Mouse (Mus musculus): ENCODE measurements around the gene D16Ertd472e. TPM values are rescaled to one million over a fixed set of nuclear protein-coding genes. Genes with fewer than 3 reads are reported as not detected.

The D16Ertd472e gene
- polyA plus RNA-seq (2014; fragmentation: Nextera tagmentation; extraction: Ambion mirVana): 19.3 and 21.2 TPM in 2 replicates

DNA sequence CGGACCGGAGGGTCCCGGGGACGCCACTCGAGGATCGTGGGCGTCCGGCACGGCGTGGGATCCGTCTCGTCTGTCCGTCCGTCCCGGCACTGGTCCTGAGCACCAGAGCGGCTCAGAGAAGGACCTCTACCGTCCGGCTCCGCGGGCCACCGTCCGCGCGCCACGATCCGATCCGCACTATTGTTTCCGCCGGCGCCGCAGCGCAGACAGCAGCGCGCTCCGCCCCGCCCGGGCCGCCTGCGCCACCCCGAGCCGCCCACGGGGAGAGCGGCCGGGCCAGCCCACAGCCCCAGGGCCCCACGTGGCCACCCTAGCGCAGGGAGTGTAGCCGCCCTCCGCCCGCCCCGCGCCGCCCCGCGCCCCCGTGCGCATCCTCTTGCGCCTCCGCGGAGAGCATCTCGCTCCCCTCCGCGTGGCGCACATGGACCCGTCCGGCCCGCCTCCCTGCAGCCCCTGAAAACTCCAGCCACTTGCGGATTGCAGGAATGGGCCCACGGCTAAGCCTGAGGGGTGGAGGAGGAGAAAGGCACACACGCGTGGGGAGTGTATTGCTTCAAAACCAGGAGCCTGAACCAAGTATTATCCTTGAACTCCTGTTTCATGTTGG, at the start of gene D16Ertd472e:
TSS of gene D16Ertd472e (minus strand) at position 231 of the 607 bp plus-strand sequence.
- Histone ChIP-seq H3K4me3 (ENCODE audit: low read depth, low read length) (peak within 1 kb of the TSS; percentile 78), H3K27ac (replicated peaks; ENCODE audit: low read depth, low read length) (peak within 1 kb of the TSS; percentile 86), H3K27me3 (ENCODE audit: control insufficient read depth, insufficient read depth, low read length) (no peaks in the 10 kb centered on the region), H3K9ac (replicated peaks; ENCODE audit: low read length) (peak within 1 kb of the TSS; percentile 89), H3K36me3 (replicated peaks; ENCODE audit: control insufficient read depth, insufficient read depth, low read depth, low read length) (no peaks in the 10 kb centered on the region), H3K4me2 (ENCODE audit: low read depth, low read length) (peak within 1 kb of the TSS; percentile 37), H3K9me3 (replicated peaks; ENCODE audit: control insufficient read depth, low read length) (no peaks in the 10 kb centered on the region), H3K4me1 (ENCODE audit: control insufficient read depth, insufficient read depth, low read length) (no peaks in the 10 kb centered on the region; the same call in 1 of the 2 replicates)
- ATAC-seq (replicated peaks; ENCODE audit: insufficient number of reproducible peaks, low FRiP score, low TSS enrichment, low read depth) (peak; percentile 99), DNase-seq (ENCODE audit: low spot score) (peak; percentile 89)
- WGBS: under 1% methylated on average over 48 of the region's 70 CpGs

DNA sequence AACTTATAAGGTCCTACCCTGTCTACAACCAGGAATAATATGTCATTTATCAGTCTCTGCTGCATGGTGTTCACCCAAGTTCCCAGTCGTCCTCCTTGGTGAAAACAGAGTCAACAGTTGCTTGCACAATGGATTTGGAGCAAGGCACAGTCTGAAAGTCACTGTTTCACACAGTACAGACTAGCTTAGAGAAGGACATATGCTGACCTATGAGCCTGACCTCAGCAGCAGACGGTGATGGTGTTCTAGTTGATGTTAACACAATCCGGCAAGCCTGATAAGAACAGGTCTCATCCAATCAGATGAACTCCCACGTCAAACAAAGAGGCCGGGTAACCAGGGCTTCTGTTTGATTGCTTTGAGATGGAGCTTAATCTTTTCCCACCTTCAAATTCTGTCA, 46.2 kb upstream of the D16Ertd472e start:
- DNase-seq (ENCODE audit: low spot score): no peak
- H3K9me3 ChIP-seq (replicated peaks; ENCODE audit: control insufficient read depth, low read length): no peaks in the 10 kb centered on the region
- H3K27ac ChIP-seq (replicated peaks; ENCODE audit: low read depth, low read length): no peak overlapping the region
- H3K4me1 ChIP-seq (ENCODE audit: control insufficient read depth, insufficient read depth, low read length): no peaks in the 10 kb centered on the region
- ATAC-seq (replicated peaks; ENCODE audit: insufficient number of reproducible peaks, low FRiP score, low TSS enrichment, low read depth): no peak
- no peak overlapping the region for H3K4me3 ChIP-seq (ENCODE audit: low read depth, low read length)
- H3K27me3 ChIP-seq (ENCODE audit: control insufficient read depth, insufficient read depth, low read length): no peaks in the 10 kb centered on the region
- 67% methylated on average over 5 of the region's 5 CpGs for WGBS
- no peak overlapping the region for H3K9ac ChIP-seq (replicated peaks; ENCODE audit: low read length)
- no peak overlapping the region for H3K4me2 ChIP-seq (ENCODE audit: low read depth, low read length)
- no peaks in the 10 kb centered on the region for H3K36me3 ChIP-seq (replicated peaks; ENCODE audit: control insufficient read depth, insufficient read depth, low read depth, low read length)

DNA sequence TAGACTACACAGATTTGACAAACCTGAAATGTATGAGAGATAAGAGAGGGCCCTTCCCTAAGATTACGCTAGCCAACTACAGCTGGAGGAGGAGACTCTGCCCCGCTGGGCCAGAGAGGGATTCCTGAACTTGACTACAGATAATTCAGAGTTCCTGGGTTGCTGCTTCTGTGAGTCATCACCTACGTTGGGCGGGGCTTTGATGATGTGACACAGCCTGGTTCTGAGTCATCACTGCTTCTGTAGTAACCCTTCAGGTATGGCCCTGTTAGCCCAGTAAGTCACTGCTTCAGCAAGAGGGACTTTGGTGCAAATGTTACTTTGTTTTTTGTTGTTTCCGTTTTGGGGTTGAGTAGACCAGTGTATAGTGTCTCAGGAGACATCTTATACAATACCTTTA, 42.9 kb upstream of the D16Ertd472e start:
- Histone ChIP-seq H3K36me3 (replicated peaks; ENCODE audit: control insufficient read depth, insufficient read depth, low read depth, low read length) (no peaks in the 10 kb centered on the region), H3K4me3 (ENCODE audit: low read depth, low read length) (no peak overlapping the region), H3K9ac (replicated peaks; ENCODE audit: low read length) (no peak overlapping the region), H3K9me3 (replicated peaks; ENCODE audit: control insufficient read depth, low read length) (no peaks in the 10 kb centered on the region), H3K4me1 (ENCODE audit: control insufficient read depth, insufficient read depth, low read length) (no peaks in the 10 kb centered on the region), H3K27me3 (ENCODE audit: control insufficient read depth, insufficient read depth, low read length) (no peaks in the 10 kb centered on the region), H3K27ac (replicated peaks; ENCODE audit: low read depth, low read length) (no peak overlapping the region), H3K4me2 (ENCODE audit: low read depth, low read length) (no peak overlapping the region)
- ATAC-seq (replicated peaks; ENCODE audit: insufficient number of reproducible peaks, low FRiP score, low TSS enrichment, low read depth): no peak
- 82% methylated on average over 5 of the region's 5 CpGs for WGBS
- no peak for DNase-seq (ENCODE audit: low spot score)

DNA sequence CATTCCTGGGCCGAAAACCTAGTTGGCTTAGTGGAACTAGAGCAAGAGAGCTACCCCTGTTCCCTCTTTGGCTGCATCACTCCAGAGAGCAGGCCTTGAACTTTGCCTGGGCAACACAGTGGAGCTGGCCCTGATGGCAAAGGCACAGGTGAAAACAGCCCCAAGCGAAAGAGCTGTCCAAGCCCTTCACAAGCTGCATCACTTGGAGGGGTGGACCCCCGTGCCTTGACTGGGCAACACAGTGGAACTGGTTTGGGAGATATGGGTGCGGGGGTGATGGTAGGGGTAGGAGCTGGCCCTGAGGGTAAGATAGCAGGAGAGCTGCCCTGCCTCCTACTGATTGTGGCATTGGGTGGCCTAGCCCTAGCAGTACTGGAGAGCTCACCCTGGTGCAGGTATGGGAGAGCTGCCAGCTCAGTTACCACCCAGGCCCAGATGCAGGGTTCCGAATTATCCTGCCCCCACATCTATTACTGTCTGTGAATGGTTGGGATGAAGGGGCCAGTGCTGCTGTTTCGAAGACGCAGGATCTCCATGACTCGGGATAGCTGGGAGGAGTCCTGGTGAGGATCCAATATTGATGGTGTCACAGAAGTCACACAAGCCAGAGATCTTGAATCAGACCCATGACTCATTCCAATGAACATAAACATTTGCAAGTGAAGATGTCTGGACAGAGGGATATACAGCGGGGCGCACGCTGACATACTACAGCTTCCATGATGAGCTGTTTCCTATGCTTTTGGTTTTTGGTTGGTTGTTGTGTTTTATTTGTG, 41.4 kb upstream of the D16Ertd472e start:
- Histone ChIP-seq H3K27ac (replicated peaks; ENCODE audit: low read depth, low read length) (no peak overlapping the region), H3K9me3 (replicated peaks; ENCODE audit: control insufficient read depth, low read length) (no peaks in the 10 kb centered on the region), H3K4me1 (ENCODE audit: control insufficient read depth, insufficient read depth, low read length) (no peaks in the 10 kb centered on the region), H3K9ac (replicated peaks; ENCODE audit: low read length) (no peak overlapping the region), H3K4me2 (ENCODE audit: low read depth, low read length) (no peak overlapping the region), H3K4me3 (ENCODE audit: low read depth, low read length) (no peak overlapping the region), H3K36me3 (replicated peaks; ENCODE audit: control insufficient read depth, insufficient read depth, low read depth, low read length) (no peaks in the 10 kb centered on the region), H3K27me3 (ENCODE audit: control insufficient read depth, insufficient read depth, low read length) (no peaks in the 10 kb centered on the region)
- no peak for DNase-seq (ENCODE audit: low spot score)
- ATAC-seq (replicated peaks; ENCODE audit: insufficient number of reproducible peaks, low FRiP score, low TSS enrichment, low read depth): no peak
- WGBS: 92% methylated on average over 11 of the region's 11 CpGs

DNA sequence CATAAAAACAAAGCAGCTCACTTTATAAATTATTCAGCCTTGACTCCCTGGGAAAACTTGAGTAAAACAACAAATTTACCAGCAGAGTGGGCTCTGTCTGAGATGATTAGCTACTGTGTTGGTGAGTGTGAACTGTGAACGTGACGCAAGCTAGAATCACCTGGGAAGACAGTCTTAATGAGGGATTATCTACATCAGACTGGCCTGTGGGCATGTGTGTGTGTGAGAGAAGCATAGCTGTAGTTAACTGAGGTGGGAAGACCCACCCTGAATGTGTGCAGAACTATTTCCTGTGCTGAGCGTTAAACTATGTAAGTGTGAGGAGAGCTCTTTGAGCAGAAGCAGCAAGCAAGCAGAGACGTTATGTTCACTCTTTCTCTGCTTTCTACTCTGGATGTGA, 29.7 kb upstream of the D16Ertd472e start:
- Histone ChIP-seq H3K4me2 (ENCODE audit: low read depth, low read length) (no peak overlapping the region), H3K36me3 (replicated peaks; ENCODE audit: control insufficient read depth, insufficient read depth, low read depth, low read length) (no peaks in the 10 kb centered on the region)
- no peak for ATAC-seq (replicated peaks; ENCODE audit: insufficient number of reproducible peaks, low FRiP score, low TSS enrichment, low read depth)

DNA sequence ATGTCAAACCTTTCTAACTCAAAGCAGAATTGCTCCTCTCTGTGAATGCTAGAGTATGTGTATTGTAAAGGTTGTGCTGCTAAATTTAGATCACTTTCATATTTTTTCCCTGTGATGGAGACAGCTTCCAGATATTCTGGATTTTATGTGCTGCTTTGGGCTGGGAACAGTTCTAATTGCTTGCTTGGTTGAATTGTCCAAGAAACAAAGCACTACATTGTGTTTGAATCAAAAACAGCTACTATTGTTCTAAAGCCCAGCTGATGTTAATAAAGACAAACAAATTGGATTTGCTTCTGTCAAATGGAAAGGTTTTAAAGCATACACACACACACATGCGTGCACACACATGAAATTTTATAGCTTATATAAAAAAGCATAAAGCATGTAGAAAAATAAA, 22.4 kb upstream of the D16Ertd472e start:
- Histone ChIP-seq H3K4me2 (ENCODE audit: low read depth, low read length) (no peak overlapping the region), H3K27ac (replicated peaks; ENCODE audit: low read depth, low read length) (no peak overlapping the region), H3K4me3 (ENCODE audit: low read depth, low read length) (no peak overlapping the region), H3K9ac (replicated peaks; ENCODE audit: low read length) (no peak overlapping the region), H3K4me1 (ENCODE audit: control insufficient read depth, insufficient read depth, low read length) (no peaks in the 10 kb centered on the region), H3K36me3 (replicated peaks; ENCODE audit: control insufficient read depth, insufficient read depth, low read depth, low read length) (no peaks in the 10 kb centered on the region), H3K27me3 (ENCODE audit: control insufficient read depth, insufficient read depth, low read length) (no peaks in the 10 kb centered on the region), H3K9me3 (replicated peaks; ENCODE audit: control insufficient read depth, low read length) (no peaks in the 10 kb centered on the region; the same call in 1 of the 2 replicates)
- ATAC-seq (replicated peaks; ENCODE audit: insufficient number of reproducible peaks, low FRiP score, low TSS enrichment, low read depth) (no peak), DNase-seq (ENCODE audit: low spot score) (no peak)
- 86% methylated on average over 1 of the region's 1 CpGs for WGBS

More for the DNA sequence above, 29.7 kb upstream of the D16Ertd472e start:
- H3K4me1 ChIP-seq (ENCODE audit: control insufficient read depth, insufficient read depth, low read length): no peaks in the 10 kb centered on the region
- no peak overlapping the region for H3K4me3 ChIP-seq (ENCODE audit: low read depth, low read length)
- WGBS: 68% methylated on average over 4 of the region's 4 CpGs
- no peak overlapping the region for H3K9ac ChIP-seq (replicated peaks; ENCODE audit: low read length)
- no peaks in the 10 kb centered on the region; the same call in 1 of the 2 replicates for H3K9me3 ChIP-seq (replicated peaks; ENCODE audit: control insufficient read depth, low read length)
- H3K27ac ChIP-seq (replicated peaks; ENCODE audit: low read depth, low read length): no peak overlapping the region
- DNase-seq (ENCODE audit: low spot score): no peak
- H3K27me3 ChIP-seq (ENCODE audit: control insufficient read depth, insufficient read depth, low read length): no peaks in the 10 kb centered on the region

DNA sequence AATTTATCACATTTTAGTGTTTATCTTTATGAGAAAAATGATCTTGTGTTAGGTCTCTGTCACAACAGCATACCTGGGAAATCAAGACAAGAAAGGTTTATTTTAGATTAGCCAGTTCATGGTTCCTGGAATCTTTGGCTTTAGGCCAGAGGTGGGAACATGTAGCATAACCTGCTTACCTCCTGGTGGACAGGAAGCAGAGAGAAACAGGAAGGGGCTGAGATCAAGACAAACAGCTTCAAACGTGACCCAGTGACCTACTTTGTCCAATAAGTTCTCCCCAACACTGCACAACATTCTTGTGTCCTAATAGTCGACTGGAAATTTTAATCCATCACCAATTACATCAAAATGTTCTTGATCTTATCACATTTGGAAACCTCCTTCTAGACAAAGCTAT, 19.9 kb upstream of the D16Ertd472e start:
- ATAC-seq (replicated peaks; ENCODE audit: insufficient number of reproducible peaks, low FRiP score, low TSS enrichment, low read depth): no peak
- Histone ChIP-seq H3K4me2 (ENCODE audit: low read depth, low read length) (no peak overlapping the region), H3K4me1 (ENCODE audit: control insufficient read depth, insufficient read depth, low read length) (no peaks in the 10 kb centered on the region), H3K27me3 (ENCODE audit: control insufficient read depth, insufficient read depth, low read length) (no peaks in the 10 kb centered on the region), H3K9ac (replicated peaks; ENCODE audit: low read length) (no peak overlapping the region), H3K27ac (replicated peaks; ENCODE audit: low read depth, low read length) (no peak overlapping the region), H3K4me3 (ENCODE audit: low read depth, low read length) (no peak overlapping the region), H3K9me3 (replicated peaks; ENCODE audit: control insufficient read depth, low read length) (no peaks in the 10 kb centered on the region), H3K36me3 (replicated peaks; ENCODE audit: control insufficient read depth, insufficient read depth, low read depth, low read length) (no peaks in the 10 kb centered on the region)
- DNase-seq (ENCODE audit: low spot score): no peak
- 66% methylated on average over 2 of the region's 2 CpGs for WGBS

DNA sequence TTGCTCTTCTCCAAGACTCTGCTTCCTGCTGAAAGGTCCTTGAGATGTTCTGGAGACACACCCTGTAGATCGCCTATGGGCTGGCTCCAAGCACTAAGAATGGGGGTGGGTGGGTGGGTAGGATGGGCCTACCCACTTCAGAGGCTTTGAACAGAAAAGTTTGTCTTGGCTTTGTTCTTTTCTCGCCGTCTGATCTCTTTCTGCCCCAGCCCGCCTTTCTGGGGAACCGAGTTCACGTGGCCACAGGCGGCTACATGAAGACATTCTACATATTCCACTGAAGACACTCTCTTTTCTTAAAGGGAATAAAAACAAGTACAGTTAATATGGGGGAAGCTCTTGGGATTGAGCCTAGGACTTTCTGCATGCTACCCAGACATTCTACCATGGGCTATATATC, 19.3 kb upstream of the D16Ertd472e start:
- Histone ChIP-seq H3K27me3 (ENCODE audit: control insufficient read depth, insufficient read depth, low read length) (no peaks in the 10 kb centered on the region), H3K9me3 (replicated peaks; ENCODE audit: control insufficient read depth, low read length) (no peaks in the 10 kb centered on the region), H3K27ac (replicated peaks; ENCODE audit: low read depth, low read length) (no peak overlapping the region), H3K4me2 (ENCODE audit: low read depth, low read length) (no peak overlapping the region), H3K9ac (replicated peaks; ENCODE audit: low read length) (no peak overlapping the region), H3K36me3 (replicated peaks; ENCODE audit: control insufficient read depth, insufficient read depth, low read depth, low read length) (no peaks in the 10 kb centered on the region), H3K4me3 (ENCODE audit: low read depth, low read length) (no peak overlapping the region), H3K4me1 (ENCODE audit: control insufficient read depth, insufficient read depth, low read length) (no peaks in the 10 kb centered on the region)
- DNase-seq (ENCODE audit: low spot score) (no peak), ATAC-seq (replicated peaks; ENCODE audit: insufficient number of reproducible peaks, low FRiP score, low TSS enrichment, low read depth) (no peak)
- WGBS: 93% methylated on average over 7 of the region's 7 CpGs

Data from embryonic facial prominence, embryonic 11.5 days (tissue).